Mouse (Mus musculus) splenic B cell, adult 2 months (primary cell): ENCODE measurements around the gene Aox2.

Experiments used
- DNase-seq: peaks from one replicate; pipeline ENCODE4 v3.0.0-alpha.2; 2011; ENCODE audit warnings: low read depth, low spot score
- H3K27me3 ChIP-seq: 2 replicates; pipeline ENCODE4 v1.6.1; 2012; ENCODE audit warnings: mild to moderate bottlenecking, low read length, moderate library complexity, mixed read lengths; ENCODE audit not compliant: control insufficient read depth, poor library complexity, insufficient read depth, severe bottlenecking
- H3K36me3 ChIP-seq: 2 replicates; pipeline ENCODE4 v1.6.1; 2012; ENCODE audit warnings: mild to moderate bottlenecking, low read length, moderate library complexity, mixed read lengths; ENCODE audit not compliant: control insufficient read depth, poor library complexity, insufficient read depth, severe bottlenecking

The Aox2 gene

DNA sequence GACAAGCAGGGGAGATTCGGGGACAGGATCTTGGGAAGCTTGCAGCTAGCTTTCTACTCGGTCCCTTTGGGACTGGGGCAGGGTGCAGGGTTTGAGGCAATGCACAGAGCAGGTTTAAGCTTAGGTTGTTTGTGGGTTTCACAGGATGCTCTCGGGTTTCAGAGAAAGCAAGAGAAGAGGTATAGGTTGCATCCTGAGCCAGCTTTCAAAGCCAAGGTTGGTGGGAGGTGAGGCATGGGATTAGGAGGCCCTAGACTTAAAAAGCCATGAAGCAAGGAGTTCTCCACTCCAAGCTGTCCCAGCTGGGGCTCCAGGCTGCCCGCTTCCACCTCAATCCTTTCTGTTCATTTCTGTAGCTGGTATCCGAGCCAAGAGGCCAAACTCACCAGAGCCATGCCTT lies at the start of gene Aox2:
Gene Aox2, plus strand, starts transcription at position 301 of the 400 bp plus-strand sequence.
- no peak for DNase-seq
- Histone ChIP-seq H3K36me3 (no peaks in the 10 kb centered on the region), H3K27me3 (no peaks in the 10 kb centered on the region)

DNA sequence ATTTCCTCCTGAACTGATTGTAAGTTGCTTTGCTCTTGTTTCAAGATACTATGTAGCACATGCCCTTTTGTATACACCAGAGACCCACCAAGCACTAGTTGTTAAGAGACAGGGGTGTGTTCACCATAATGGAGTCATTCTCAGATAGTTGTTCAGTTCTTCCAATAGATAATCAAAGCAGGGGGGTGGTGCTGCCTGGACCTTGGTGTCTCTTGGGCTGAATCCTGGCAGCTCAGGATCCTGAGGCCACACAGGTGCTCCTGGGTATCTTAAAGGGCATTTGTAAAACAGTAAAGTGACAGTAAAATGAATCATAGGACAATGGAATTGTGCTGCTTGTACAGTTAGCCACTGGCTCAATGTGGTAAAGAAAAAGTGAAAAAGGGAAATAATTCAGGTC lies 49.2 kb upstream of the Aox2 start:
- no peak for DNase-seq
- no peaks in the 10 kb centered on the region for H3K27me3 ChIP-seq
- H3K36me3 ChIP-seq, result no peaks in the 10 kb centered on the region

DNA sequence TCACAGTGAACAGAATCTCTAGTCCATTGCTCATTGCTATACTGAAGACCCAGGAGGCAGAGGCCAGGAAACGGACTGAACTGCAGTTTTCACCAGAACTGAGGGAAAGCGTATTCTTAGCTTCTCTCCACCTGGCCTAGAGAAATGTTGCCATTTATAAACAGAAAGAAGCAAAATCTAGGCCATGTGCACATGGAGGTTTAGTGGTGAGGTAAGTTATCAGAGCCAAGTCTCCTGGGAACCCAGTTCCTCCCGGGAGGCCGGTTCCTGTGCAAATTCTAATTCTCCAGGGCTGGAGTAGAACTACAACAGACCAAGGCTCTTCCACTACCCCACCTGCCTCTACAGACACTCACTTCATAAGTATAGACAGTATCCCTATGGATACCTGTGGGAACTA lies 48.4 kb upstream of the Aox2 start:
- H3K27me3 ChIP-seq, result no peaks in the 10 kb centered on the region
- no peak for DNase-seq
- H3K36me3 ChIP-seq, result no peaks in the 10 kb centered on the region

DNA sequence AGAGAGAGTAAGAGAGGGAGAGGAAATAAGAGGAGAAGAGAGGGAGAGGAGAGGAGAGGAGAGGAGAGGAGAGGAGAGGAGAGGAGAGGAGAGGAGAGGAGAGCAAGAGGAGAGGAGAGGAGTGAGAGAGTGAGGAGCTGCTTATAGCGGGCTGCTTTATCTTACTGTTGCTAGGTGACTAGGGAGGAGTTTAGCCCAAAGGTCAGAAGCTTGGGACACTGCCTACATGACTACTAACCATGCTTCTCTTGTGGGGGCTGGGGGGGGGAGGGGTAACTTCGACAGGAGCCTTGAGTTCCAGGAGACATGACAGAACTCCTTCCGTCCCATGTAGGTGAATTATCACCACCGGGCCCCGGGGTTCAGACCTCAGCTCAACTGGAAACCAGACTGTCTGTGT lies 47.6 kb upstream of the Aox2 start:
- H3K36me3 ChIP-seq, result no peaks in the 10 kb centered on the region
- H3K27me3 ChIP-seq, result no peaks in the 10 kb centered on the region
- DNase-seq, result no peak

DNA sequence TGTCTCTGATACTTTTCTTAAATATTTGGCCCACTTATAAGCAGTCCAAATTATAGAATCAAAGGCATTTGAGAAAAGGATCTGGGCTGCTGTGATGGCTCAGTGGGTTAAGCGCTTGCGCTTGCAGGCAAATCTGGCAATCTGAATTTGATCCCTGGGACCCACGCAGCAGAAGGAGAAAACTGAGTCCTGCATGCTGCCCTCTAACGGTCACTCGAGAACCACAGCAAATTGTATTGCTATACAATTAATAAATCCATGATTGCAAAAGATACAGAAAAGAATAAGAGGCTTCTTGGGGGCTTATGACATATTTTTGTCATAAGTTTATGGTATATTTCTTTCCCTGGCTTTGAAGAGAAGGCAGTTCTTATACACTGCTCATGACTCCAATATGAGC lies 42.7 kb upstream of the Aox2 start:
- Histone ChIP-seq H3K36me3 (no peaks in the 10 kb centered on the region), H3K27me3 (no peaks in the 10 kb centered on the region)
- no peak for DNase-seq

DNA sequence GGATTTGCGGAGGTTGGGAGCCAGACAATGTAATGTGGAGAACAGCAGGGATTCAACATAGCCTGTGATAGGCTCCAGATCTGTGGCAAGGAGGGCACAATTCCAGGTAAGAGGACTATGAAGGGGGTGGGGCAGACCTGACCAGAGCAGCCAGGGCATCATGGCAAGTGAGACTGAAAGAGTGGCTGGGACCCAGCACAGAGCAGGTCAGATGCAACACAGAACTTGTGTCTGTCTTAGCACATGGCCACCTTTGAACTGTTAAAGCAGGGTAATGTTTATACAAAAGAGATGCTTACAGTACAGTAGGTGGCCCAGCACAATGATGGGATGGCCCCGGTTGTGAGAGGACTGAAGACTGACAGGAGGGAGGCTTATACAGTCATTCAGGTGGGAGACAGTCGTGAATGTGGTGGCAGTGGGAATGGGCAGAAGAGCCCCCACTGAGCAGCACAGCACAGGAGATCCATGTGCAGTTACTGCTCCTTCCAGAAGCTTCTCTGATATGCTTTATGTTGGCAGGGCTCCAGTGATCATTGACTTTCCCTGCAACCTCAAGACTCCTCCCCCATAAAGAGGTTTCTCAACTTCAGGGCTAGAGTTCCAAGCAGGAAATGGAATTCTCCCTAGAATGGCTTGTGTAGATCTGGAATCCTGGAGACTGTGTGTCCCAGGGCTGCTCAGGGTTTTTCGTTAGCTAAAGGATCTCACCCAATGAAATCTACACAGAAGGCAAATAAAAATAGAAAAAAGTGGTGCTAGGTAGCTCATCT lies 40.4 kb upstream of the Aox2 start:
- H3K36me3 ChIP-seq, result no peaks in the 10 kb centered on the region
- no peak for DNase-seq
- no peaks in the 10 kb centered on the region for H3K27me3 ChIP-seq

DNA sequence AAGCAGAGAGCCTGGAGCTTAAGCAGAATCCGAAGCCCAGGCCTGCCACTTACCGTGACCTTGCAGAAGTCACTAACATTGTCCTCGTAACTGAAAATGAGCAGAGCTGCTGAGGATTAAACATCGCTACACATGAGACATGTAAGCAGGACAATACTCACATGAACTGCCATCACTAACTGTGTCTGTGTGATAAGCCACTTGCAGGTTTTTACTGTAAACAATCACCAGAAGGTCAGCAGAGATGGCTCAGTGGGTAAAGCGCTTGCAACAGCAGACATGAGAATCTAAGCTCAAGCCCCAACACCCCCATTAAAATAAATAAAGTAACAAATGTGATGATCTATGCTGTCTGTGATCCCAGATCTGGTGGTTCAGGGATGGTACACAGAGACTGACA lies 39.7 kb upstream of the Aox2 start:
- Histone ChIP-seq H3K36me3 (no peaks in the 10 kb centered on the region), H3K27me3 (no peaks in the 10 kb centered on the region)
- no peak for DNase-seq

DNA sequence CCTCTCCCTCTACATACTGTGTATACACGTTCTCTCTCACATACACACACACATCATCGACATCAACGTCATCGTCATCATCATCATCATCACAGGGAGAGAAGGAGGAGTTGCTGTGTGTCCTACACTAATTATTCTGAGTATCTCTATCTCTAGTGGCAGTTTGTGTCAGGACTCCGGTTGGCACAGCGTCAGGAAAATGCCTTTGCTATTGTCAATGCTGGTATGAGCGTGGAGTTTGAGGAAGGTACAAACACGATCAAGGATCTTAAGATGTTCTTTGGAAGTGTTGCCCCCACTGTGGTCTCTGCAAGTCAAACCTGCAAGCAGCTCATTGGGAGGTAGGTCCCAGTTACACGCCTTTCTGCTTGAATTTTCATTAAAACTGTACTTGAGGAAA lies 39.2 kb upstream of the Aox2 start:
- H3K27me3 ChIP-seq, result no peaks in the 10 kb centered on the region
- no peaks in the 10 kb centered on the region for H3K36me3 ChIP-seq
- DNase-seq, result no peak

DNA sequence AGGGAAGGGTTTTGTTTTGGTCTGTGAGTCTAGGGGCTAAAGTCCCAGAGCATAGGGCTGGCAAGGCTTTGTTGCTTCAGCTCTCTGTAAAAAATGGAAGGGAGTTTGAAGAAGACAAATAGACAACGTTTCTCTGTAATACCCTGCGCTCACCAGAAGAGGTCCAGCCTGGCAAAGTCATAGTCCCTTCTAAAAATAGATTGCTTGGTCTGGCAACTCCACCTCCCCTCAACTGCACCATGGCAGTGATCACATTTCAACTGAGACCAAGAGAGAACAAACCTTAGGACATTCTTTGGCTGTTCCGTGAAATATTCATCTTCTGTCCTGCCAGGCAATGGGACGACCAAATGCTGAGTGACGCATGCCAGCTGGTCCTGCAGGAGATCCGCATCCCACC lies 37.8 kb upstream of the Aox2 start:
- DNase-seq, result peak; percentile 8
- H3K27me3 ChIP-seq, result no peaks in the 10 kb centered on the region
- no peaks in the 10 kb centered on the region for H3K36me3 ChIP-seq

DNA sequence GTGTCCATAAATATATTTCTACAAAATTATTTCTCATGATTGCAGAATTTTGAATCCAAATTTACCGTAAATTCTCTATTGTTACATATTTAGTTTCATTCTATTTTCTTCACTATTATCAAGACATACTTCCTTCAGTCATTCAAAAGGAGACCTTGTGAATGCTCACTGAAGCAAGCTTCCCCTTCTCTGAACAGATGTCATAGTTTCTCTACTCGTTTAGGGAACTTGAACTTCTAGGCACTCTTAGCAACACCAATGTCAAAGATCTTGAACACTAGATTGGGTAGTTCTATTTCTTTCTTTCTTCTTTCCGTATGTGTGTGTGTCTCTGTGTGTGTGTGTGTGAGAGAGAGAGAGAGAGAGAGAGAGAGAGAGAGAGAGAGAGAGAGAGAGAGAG lies 33.6 kb upstream of the Aox2 start:
- Histone ChIP-seq H3K27me3 (no peaks in the 10 kb centered on the region), H3K36me3 (no peaks in the 10 kb centered on the region)
- DNase-seq, result peak; percentile 67

DNA sequence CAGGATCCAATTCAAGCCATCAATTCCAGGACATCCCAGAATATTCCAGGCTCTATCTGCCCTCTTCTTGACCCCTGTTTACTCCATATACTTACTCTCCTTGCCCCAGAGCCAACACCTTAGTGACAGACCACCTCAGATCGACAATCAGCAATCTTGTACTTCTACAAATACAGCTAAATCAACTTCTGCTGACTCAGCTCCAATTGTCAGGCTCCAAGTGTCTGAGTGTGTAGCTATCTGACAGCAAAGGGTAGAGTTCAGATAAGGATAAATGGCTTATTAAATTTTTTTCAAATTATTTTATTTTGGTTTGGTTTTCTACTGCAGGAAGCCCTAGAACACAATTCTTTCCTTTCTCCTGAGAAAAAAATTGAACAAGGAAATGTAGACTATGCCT lies 29.6 kb upstream of the Aox2 start:
- no peak for DNase-seq
- no peaks in the 10 kb centered on the region for H3K36me3 ChIP-seq
- H3K27me3 ChIP-seq, result no peaks in the 10 kb centered on the region

DNA sequence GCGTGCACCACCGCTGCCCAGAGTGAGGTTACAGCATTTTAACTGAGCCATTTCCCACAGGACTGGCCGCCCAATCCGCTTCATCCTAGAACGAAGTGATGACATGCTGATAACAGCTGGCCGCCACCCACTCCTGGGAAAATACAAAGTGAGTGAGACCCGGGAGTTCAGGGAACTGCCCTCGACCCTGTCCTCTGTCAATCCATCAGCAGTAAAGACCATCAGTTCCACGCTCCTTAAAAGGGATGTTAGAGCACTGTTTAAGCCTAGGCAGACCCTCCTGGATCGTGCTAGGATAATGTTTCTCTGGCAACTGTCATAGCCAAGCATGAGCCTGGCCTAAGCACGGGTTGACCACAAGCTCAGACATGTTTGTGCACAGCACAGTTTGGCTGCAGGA lies 24.7 kb upstream of the Aox2 start:
- no peaks in the 10 kb centered on the region for H3K27me3 ChIP-seq
- no peak for DNase-seq
- no peaks in the 10 kb centered on the region for H3K36me3 ChIP-seq

DNA sequence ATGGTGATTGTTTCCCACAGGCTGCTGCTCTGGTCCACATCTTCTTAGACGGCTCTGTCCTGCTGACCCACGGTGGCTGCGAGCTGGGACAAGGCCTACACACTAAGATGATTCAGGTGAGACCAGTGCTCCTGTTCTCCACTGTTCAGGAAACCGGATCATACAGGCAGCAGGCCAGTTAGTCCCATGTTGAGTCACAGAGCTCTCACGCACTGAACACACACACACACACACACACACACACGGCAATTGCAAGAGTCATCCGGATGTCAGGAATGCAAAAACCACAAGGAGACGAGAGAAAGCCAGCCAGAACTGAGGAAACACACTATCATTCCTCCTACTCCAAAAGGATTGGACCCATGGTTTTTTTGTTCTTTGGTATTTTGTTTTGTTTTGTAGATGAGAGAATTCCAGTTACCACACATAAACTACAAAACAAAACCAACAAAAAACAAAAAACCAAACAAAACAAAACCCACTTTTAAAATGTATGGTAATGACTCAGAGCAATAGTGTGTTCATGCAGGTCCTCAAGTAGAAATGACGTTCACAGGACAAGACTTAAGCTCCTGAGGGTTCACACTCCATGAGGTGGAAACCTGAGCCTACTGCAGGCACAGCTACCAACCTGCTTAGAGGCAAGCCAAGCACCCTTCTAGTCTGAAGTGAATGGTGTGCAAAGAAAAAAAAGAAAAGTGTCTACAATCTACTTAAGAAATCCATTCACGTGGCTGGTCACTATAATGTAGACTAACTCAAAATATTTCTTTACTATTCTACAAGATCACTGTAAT lies 20.7 kb upstream of the Aox2 start:
- Histone ChIP-seq H3K36me3 (no peaks in the 10 kb centered on the region), H3K27me3 (no peaks in the 10 kb centered on the region)
- DNase-seq, result no peak

DNA sequence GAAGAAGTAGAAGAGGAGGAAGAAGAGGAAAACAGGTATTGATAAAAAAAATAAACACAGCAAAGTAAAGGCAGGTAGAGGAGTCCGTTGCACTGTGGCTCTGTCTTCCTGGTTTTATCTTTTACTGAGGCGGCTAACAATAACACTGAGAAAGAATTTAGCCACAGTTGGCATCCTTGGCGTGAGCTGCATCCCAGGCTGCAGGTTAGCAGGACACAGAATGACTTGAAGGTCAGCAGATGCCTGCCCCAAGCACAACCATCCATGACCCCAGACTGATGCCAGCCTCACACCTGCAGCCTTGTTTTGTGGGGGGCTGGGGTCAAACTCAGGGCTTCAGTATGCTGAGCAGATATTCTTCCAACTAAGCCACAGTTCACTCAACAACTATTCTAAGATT lies 17.8 kb upstream of the Aox2 start:
- H3K36me3 ChIP-seq, result no peaks in the 10 kb centered on the region
- H3K27me3 ChIP-seq, result no peaks in the 10 kb centered on the region
- no peak for DNase-seq

DNA sequence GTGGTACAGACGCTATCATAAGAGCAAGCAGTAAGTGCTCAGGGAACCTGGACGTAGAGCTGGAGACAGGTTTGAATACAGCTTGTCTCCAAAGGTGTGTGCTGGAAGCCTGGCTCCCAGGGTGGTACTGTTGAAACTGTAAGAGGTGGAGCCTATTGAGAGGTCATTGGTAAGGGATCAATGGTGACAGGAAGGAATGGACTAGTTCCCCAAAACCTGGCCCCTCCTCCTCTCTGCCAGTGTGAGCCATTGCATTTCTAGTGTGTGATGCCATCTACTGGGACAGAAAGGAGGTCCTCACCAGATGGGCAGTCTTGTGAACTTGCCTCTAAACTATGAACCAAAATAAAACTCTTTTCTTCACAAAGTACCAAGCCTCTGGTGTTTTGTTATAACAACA lies 9.9 kb upstream of the Aox2 start:
- no peaks in the 10 kb centered on the region for H3K27me3 ChIP-seq
- no peaks in the 10 kb centered on the region for H3K36me3 ChIP-seq
- DNase-seq, result peak; percentile 12
